Mouse (Mus musculus) heart, adult 2 months (tissue): Measurements from ENCODE around the gene Tmprss11f.

ENCODE experiments used
- CTCF ChIP-seq: fragments of 200-600 bp; IDR thresholded peaks from 2 replicates; pipeline ENCODE4 v1.8.1; 2022; ENCODE audit warnings: antibody characterized with exemption, mild to moderate bottlenecking, moderate library complexity
- POLR2A ChIP-seq: fragments of 200-500 bp; IDR thresholded peaks from 2 replicates; pipeline ENCODE4 v1.6.1; 2011; ENCODE audit warnings: mild to moderate bottlenecking, low read depth, low read length, control low read depth; ENCODE audit not compliant: insufficient read depth

DNA sequence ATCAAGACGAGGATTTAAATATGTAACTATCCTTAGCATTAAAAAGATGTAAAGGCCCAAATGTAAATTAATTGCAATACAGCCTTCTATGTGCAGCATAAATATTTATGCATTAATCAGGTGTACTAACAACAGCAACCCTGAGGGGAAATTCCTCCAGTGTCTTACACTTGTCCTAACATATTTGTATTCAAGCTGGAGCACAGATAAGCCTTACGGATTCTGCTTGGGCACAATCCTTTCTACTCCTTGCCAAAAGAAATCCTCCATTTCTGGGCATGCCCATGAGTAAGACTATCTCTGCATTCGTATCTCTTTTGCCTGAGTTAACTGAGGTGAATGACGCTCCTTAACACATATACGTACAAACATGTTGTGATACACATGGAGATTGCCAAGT, 49.6 kb downstream of the Tmprss11f start:
- TF ChIP-seq CTCF: no peak
- TF ChIP-seq POLR2A: no peak
